Mouse (Mus musculus) thymus, postnatal 14 days (tissue): ENCODE data around the gene L2hgdh.
"Not testable (repeated sequence)": the region's sequence is repeated elsewhere in the genome, so short reads cannot be mapped to it uniquely, and the experiment has no call there.

Source experiments
- DNase-seq: peaks from one replicate; pipeline ENCODE4 v3.0.0; 2021

Gene L2hgdh

GRCm38 (mm10) chr12:69661658-69662057 is 63.0 kb downstream of the L2hgdh start:
- no peak for DNase-seq

- not testable (repeated sequence) for DNase-seq
These were observed 70.7 kb downstream of the L2hgdh start for GRCm38 (mm10) chr12:69653973-69654372.

GRCm38 (mm10) chr12:69649511-69649910 is 75.2 kb downstream of the L2hgdh start:
- no peak for DNase-seq

- DNase-seq = no peak
These were observed 78.7 kb downstream of the L2hgdh start for GRCm38 (mm10) chr12:69645821-69646616.

GRCm38 (mm10) chr12:69644877-69645276 is 79.8 kb downstream of the L2hgdh start:
- DNase-seq = no peak

GRCm38 (mm10) chr12:69642877-69643276 is 81.8 kb downstream of the L2hgdh start:
- DNase-seq = no peak
